Mouse (Mus musculus): ENCODE data around the gene Gm28308.

The Gm28308 gene

DNA sequence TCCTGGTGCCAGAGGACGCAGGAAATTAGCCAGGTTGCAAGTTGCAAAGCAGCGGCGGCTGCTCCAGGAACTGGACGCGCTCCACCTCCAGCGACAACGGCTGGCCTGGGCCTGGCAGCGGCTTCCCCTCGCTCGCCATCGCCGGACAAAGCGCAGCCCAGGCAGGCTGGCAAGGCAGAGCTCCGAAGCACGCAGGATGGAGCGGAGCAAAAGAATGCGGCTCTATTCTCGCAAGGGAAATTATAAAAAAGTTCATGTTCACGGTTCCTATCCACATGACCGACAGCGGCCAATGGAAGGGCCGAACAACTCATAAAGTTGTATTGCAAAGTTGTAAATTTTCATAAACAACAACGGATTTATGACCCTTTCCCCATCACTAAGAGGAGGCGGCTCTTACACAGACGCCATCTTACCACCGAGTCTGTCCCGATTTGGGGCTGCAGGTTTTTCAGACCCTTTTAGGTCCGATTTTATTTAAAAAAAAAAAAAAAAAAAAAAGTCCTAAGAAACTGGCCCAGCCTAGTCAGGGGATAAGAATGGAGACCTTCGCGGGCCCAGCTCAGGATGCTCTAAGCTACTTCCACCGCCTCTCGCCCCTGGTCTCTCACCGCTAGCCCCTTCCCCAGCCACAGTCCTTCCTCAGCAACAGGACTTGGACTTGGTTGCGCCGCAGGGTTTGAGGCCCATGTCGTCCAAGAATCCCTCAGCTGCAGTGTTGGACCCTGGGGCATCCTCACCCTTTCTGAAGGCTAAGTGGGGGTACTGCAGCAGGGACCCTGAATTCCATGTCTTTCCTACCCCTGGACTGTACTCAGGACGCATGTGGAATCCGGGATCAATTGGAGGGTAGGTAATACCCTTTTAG lies at the start of gene Gm28308, which contains the start of gene Hoxa3:
Gm28308 (minus strand) TSS at position 221 of the 868 bp plus-strand sequence.
Hoxa3 (minus strand) TSS at position 218 of the 868 bp plus-strand sequence.
- no peak for DNase-seq

DNA sequence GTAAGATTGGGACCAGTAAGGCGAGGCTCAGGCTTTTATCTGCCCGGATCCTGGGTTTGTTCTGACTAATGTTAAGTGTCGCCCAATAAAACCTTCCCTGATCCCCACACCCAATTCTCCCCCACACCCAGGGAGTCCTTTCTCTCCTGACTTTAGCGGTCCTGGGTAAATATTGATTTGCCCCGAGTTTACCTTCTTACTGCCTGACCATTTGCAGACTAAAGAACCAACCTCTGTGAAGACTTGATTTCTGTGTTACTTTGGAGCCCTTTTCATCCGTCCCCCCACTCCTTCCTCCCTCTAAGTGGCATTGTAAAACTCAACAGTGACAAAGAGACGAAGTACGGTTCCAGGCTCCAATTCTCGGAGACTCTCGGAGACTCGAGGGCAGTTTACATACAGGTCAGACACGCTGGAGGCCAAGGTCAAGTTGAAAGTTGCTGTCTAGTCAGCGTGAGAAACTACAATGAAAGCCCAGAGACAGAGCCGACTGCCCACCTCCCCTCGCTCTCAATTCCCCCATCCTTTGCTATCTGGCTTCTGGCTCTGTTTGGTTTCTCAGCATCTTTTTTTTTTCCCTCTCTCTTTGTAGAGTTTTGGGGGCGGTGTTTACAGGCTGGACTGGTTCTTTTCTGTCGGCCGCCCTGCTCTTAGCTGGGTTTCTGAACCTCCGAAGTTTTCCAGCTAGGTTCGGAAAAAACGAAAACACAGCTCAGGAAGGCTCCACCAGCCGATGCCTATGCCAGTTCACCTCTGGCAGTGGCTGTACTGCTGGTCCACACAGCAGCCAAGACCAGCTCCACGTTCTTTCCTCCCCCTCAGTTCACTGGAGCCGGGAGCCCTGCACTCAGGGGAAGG lies 49.6 kb upstream of the Gm28308 start:
- peak; percentile 26 for DNase-seq

GRCm38 (mm10) chr6:52261751-52262462 lies 48.8 kb upstream of the Gm28308 start:
- DNase-seq: no peak

GRCm38 (mm10) chr6:52260654-52261575 lies 47.8 kb upstream of the Gm28308 start, which contains the start of gene Hoxa13:
Gene Hoxa13 (minus strand): TSS chr6:52260880.
- peak; percentile 83 for DNase-seq

DNA sequence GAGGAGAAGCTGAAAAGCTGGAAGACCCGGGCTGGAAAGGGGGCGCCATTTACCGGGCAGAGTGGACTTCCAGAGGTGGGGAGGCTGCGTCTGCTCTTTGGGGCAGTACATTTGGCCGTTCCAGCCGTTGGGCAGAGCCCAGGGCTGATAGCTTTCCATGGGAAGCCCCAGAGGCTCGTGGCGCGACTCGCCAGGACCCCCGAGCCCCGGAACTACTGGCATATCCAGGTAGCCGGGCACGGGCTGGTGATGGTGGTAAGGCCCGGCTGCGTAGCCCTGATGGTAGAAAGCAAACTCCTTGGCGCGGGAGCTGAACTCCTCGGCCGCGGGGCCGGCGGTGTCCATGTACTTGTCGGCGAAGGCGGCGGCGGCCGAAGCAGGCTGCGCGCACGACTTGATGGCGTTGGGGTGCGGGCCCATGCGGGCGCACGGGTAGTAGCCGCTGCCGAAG lies 46.7 kb upstream of the Gm28308 start:
- no peak for DNase-seq

DNA sequence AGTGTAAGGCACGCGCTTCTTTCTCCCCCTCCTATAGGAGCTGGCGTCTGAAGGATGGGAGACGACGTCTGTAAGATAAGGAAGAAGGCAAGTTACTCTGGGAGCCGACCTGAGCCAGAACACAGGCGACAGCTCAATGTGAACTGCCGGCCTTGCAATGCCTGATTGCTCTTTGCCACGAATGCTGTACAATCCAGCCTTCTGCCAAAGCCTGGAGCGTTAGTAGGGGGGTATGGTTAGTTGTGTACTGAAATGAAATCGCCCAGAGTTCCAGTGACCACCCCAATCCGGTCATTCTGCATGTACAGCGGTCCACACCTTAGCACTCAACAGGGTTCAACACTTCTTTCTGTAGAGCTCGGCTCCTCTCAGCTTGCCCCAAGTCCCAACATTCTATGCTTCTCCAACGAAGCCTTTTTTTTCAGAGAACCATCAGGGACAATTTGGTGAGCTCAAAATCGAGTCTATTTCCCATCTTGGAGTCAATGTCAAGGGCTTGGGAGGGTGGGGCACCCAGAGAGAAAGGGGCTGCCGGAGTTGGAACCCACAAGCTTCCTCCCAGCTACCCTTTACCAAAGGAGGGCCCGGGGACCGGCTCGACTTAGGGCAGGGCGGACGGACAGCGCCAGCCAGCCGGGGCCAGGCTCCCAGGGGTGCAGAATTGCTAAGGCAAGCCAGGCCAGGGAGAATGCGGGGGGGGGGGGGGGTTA lies 46.1 kb upstream of the Gm28308 start:
- DNase-seq: peak; percentile 42

DNA sequence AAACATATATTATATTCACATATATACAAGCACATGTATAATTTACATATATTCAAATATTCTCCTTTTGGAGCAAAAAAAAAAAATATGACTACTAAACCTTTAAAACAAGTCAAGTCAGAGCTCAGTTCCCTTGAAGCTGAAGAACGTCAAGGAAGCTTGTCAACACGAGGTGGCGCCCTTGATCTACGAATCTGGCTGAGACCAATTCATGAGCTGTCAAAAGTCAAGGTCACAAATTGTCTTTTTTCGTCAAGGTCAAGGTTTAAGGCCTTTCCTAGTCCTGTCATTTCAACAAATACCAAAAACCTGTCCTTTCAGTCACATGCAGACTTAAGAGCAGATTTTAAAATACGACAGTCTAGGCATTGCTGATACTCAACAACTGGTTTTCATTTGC lies 43.8 kb upstream of the Gm28308 start:
- DNase-seq: peak; percentile 94

DNA sequence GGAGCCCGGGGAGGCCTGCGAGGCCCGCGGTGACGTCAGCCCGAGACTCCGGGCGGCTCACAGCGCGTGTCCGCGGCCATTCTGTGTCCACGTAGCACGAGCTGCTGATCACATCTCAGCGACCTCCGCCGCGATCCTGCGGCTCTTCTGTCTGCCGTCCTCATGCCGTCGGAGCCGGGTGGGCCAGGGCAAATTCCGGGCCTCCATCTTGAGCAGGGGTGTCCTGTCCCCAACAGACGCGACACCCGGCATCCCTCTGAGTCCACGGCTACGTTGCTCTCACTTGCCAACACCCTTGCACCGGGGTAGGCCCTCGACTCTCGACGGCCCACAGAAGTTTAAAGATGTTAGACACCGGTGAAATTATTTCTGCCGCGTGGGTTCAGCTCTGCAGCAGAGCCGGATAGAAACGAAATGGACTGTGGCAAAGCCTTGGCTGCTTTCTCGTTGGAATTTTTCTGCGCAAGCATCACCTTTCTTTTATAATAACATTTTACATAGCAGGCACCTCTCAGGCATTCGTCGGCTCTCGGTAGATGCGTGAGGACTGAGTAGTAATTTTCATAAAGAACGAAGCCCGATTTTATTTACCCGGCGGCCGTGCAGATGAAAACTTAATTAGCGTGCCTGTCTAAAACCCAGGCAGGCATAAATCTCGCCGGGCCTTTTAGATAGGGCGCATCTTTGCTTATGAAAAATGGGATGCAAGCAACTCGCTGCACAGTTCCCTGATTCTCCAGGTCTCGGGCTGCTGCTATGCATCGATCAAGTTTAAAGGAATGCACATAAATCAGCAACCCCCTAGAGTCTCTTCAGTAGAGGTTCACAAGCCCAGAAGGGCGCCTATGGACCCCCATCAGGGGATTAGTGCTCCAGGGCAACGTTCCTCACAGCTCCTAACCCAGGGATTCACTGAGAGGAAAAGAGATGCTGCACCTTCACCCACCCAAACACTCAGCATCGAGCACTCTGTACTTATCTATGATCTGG lies 40.7 kb upstream of the Gm28308 start:
- DNase-seq: peak; percentile 47

DNA sequence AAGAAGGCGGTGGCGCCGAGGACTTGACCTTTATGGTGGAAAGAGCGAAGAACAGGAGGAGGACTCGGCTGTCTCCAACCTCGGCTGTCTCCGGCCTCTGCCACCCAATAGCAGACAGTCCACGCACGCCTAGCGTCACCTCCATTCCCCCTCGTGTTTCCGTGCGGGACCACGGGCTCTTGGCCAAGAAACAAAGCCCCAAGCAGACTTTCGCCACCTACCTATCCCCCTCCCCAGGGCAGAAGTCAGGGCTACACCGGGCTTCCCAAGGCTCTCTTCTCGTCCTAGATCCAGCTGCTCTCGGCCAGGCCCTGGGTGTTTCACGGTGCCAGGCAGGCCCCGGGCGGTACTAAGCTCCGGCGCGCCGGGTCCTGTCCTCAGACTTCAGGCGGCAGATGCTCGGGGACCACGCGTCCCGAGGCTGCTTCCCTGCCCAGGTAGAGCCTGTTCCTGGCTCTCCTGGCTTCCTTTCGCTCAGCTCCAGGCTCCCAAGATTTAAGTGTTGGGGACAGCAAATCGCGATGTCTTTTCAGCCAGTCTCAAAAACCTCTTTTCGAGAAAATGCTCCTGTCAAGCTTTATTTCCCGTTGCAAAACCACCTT lies 39.7 kb upstream of the Gm28308 start:
- peak; percentile 38 for DNase-seq

GRCm38 (mm10) chr6:52252016-52252774 lies 39.1 kb upstream of the Gm28308 start:
- DNase-seq: no peak

GRCm38 (mm10) chr6:52251177-52251879 lies 38.2 kb upstream of the Gm28308 start:
- peak; percentile 3 for DNase-seq

- no peak for DNase-seq
These were observed 36.7 kb upstream of the Gm28308 start for GRCm38 (mm10) chr6:52249826-52250225.

DNA sequence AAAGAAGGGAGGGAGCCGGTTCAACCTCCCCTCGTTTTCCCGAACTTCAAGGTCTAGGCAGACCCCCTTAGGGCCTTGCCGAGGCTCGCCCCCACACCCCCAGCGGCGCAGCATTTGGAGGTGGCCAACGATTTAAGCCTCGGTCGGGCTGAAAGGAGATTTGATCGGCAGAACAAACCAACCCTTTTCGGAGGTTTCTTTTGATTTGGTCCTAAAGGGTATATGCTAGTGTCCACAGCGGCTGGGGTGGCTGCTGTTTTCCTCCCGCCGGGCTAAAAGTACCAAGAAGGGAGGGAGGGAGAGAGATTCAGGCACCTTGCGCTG lies 36.2 kb upstream of the Gm28308 start:
- DNase-seq: no peak

DNA sequence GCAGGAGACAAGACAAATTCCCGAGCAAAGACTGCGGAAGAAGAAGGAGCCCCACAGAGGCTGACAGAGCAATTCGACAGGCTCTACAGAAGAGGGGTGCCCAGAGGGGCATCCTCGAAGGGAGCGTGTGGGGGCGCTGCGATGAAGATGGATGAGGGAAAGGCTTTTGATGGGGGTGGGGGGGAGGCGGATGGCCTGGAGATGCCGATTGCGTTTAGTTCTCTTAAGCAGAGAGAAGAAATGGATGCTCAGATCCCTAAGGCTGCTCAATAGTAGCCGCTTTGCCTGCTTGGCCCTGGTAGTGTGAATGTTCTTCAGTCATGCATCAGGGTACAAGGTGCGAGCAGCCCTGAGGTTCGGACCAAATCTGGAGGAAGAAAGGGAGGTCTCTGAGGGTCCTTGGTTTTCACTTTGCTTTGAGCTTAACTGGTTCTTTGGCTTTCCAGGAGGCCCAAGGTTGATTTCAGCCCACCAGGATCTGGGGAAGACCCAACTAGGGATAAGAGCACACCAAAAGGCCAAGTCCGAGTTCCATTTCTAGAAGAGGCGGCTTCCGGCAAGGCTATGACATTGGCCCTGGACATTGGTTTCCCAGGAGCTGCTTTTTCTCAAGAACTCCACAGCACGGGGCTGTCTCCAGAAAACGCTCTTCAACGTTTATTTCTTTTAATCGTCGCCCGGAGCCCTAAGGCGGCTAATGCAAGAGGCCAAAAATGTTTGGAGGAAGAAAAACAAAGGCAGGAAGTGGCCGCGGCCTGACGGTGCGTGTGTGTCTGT lies 35.7 kb upstream of the Gm28308 start:
- peak; percentile 13 for DNase-seq

DNA sequence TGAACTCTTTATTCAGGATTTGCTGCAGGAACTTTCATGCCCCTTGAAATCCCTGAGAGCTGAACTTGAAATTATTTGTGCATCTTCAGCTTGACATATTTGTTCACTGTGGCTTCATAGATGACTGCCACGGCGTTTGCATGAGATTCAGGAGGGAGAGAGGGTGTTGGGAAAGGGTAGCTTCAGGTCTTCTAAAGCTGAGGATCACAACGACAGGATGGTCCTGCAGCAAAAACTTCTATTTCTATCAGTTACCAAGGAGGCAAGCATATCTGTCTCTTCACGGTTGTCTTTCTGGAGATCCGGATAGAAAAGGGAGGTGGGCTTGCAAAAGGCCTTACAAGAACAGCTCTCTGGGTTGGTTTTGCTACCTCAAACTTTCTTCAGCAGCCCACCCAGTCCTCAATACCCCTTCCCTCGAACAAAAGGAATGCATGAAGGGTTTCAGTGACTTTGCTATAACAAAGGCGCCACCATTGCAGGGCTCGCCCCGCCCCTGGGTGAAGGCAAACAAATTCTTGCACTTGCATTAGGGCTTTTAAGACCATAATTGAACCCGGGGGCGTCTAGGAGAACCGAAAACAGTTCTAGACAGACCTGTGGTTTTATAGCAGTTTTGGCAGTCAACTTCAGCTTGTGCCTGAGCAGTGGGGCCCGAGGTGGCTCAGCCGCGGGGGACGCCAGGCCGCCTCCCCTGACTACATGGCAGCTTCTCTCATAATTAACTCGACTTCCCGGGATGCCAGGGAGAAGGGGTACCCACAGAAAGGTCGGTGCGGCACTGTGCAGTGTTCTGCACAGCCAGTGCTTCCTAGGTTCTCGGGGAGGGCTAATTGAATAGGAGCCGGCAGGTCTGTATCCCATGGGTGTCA lies 34.9 kb upstream of the Gm28308 start:
- peak; percentile 23 for DNase-seq

DNA sequence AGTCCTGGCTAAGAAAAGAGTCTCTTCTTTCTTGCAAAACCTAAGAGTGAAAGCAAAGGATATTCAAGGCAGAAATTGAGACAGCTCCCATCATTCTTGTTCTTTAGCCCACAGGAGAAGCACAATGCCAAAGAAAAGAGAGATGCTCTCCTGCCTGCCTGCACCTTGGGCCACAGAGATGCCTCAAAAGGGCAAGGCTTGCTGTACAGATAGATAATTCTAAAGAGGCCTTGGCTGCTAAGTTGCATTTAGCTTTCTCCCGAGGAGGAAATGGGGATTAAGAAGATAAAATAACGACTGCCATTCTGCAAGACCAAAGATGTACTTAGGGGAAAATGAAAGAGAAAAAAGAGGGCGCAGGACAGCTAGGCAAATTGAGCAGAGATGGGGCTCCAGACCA lies 33.8 kb upstream of the Gm28308 start:
- DNase-seq: peak; percentile 4

All from thymus, postnatal 4 days (tissue).